Mouse (Mus musculus): Measurements from ENCODE around the gene Dpf3.

Gene Dpf3

DNA sequence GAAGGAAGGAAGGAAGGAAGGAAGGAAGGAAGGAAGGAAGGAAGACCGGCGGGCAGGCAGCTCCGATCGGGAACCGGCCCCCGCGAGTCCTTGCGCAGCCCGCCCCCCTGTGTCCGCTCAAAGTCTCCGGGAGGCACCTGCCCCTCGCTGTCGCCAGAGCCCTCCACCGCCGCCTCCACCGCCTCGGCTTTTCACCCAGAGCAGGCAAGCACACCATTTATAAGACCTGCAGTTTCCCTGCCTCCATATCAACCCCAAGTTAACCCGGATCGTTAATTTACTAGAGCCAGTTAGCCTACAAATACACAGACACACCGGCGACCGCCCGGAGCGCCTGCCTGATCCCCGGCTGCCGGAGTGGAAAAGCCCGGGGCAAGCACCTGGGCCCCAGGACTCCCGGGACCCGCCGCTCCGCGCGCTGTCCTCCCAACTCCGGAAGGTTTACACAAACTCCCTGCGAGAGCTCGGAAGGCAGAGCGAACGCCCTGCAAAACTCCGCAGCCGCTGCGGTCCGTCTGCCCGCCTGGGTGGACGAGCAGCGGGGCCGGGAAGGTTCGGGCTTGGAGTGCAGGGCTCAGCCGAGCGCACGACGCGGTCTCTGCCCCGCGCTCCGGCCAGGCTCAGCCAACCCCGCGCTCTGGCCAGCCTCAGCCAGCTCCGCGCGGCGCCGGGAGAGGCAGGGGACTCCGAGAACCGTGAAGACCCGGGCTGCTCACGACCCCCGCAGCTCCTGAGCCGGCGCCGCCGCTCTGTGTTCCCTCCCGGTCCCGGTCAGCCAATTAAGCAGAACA is 650 bp downstream of the Dpf3 start:
- no peak for TF ChIP-seq GATA4 (IDR thresholded peaks at IDR 0.05; ENCODE audit: insufficient replicate concordance, low read length)

DNA sequence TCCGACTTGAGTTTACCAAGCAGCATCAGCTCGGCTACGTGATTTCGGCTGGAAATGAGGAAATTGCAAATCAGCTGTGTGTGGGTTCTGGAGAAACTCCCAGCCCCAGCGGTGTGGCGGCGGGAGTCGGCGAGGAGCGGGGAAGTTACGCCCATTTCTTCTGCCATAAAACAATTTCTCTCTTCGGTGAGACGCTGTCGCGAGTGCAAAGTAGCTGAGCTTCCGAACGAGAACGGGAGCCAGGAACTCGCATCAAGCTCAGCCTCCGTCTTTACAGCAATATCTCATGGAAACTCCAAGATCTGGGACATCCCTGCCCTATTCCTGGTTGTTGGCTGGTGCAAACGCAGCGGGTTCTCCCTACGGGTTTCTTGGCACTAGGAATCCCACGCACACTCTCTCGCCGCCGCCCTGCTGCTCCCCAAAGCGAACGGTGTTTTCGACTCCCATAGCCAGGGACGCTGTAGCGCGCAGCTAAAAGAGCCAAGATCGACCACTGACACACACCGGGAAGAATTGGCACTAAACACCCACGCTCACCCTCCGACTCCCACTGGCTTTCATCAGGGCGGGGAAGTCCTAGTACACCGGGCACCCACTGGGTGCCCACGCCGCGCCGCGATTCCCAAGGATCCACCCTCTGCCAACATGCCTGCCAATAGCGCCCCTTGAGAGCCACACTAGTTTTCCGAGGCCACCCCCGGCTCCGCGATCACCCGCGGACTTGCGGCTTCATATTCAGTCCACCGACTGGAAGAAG is 1.4 kb downstream of the Dpf3 start:
- TF ChIP-seq GATA4 (IDR thresholded peaks at IDR 0.05; ENCODE audit: insufficient replicate concordance, low read length): no peak

DNA sequence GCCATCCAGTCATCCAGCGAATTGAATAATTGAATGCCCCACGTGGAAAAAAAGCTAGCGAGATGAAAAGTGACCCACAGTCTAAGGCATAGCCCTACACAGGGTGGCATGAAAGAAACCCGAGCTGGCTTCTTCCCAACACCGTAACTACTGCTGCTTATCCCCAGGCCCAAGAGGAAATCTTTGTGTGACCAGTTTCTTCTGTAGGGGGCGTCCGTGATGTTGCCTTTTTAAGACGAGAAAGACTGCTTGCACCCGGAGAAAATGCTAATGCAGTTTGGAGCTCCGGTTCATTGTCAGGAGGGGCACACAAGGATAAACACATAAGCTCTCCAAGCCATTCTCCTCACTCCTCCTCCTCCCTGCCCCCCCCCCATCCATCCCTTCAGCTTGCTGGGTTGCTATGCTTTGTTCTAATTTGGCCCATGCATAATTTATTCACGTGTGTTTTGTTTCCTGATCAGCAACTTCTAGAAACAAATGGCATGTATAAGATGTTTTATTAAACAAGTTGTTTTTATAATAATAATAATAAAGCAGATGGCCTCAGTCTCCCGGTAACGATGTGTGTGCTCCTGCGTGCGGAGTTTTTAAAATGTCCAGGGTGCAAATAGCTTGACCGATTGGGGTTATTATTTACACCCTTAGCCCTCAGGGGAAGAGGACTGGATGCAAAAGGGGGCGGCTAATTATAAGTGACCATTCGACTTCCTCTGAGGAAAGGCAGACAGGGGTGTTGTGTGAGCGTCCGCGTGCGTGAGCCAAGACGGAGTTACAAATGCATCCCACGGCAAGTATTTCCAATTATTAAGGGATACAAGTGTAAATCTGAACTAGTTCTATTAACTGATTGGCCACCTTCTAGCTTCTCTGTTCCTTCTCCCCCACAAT is 2.4 kb downstream of the Dpf3 start:
- TF ChIP-seq GATA4 (IDR thresholded peaks at IDR 0.05; ENCODE audit: insufficient replicate concordance, low read length): no peak

DNA sequence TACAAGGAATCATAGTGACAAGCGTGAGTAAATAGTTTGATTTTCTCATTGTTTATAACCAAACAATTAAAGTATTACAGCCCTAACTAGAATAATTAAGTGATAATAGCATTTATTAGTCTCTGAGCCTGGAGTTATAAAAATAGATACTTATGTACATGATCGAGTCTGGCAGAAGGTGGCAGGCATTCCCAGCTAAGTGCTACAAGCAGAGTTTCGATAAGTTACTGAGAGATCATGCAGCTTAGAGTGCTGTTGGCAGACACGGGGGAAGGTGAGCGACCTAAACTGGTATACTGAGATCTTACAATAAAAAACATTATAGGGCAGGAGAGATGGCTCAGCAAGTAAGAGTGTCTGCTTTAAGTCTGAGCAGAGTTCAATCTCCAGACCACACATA is 3.9 kb downstream of the Dpf3 start:
- no peak for TF ChIP-seq GATA4 (IDR thresholded peaks at IDR 0.05; ENCODE audit: insufficient replicate concordance, low read length)

DNA sequence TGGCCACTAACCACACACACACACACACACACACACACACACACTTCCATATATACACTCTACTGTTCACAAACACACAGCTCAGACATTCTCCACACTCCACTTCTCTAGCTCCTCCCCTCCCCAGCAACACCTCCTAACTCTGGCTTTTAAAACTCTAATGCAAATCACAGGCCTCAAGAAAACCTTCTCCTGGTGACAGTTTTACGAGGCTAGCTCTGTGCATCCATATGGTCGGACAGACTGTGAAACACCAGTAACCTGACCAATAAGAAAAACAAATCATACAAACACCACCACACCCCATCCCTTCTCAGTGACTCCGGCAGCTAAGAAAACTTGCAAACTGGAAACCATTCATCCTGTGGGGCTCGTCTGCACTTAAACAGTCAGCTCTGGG is 6.1 kb downstream of the Dpf3 start:
- no peak for TF ChIP-seq GATA4 (IDR thresholded peaks at IDR 0.05; ENCODE audit: insufficient replicate concordance, low read length)

DNA sequence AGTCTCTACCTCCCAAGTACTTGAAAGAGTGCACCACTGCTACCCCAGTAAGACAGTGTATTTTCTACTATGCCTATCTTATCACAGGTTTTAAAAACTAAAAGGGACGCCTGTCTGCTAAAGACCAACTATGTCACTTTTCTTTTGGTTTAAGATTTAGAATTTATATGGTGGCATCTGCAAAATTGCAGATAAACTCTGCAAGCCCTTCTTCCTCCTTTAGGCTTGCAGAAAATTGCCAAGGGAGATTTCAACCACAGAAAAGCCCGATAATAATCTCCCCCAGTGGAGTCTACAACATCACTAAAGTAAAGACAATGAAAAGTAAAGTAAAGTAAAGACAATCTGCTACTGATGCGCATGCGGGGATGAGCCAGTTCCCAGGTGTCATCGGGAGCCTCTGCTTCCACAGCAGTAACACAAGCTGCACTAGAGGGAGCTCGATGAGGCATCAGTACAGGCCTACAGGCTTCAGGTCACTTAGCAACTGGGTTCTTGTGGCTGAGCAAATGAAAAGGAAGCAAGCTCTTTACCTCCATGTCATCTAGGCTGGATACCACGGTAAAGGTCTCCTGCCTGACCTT is 7.6 kb downstream of the Dpf3 start:
- TF ChIP-seq GATA4 (IDR thresholded peaks at IDR 0.05; ENCODE audit: insufficient replicate concordance, low read length): no peak

DNA sequence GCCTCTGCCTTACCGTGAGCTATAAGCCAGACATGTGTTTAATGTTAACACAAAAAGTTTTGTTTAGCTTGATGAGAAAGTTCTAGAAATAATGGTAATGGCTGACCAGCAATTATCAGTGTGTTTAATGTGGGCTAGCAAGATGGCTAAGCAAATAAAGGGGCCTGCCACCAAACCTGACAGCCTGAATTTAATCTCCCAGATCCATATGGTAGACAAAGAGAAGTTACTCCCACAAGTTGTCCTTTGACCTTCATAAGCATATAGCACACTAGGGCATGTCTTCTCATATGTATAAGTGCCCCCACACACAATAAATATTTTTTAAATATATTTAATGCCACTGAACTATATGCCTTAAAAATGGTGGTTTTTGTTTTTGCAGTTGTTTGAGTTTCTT is 8.4 kb downstream of the Dpf3 start:
- TF ChIP-seq GATA4 (IDR thresholded peaks at IDR 0.05; ENCODE audit: insufficient replicate concordance, low read length): no peak

DNA sequence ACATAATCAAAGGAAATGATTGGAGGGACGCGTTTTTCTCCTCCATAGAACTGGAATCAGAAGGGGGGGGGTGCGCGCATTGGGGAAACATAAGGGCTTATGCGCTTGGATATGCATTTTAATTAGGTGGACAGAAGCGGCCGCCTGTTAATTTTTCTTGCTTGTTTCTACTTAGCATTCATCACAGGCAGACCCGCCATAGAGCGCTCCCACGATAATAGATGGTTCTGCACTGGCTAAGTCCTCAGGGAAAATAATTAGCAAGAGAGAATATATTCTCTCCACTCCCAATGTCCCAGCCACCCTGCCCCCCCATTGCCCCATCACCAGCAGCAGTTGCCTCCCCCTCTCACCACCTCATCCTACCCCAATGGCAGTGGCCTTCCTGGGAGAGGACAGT is 11.2 kb downstream of the Dpf3 start:
- TF ChIP-seq GATA4 (IDR thresholded peaks at IDR 0.05; ENCODE audit: insufficient replicate concordance, low read length): no peak

DNA sequence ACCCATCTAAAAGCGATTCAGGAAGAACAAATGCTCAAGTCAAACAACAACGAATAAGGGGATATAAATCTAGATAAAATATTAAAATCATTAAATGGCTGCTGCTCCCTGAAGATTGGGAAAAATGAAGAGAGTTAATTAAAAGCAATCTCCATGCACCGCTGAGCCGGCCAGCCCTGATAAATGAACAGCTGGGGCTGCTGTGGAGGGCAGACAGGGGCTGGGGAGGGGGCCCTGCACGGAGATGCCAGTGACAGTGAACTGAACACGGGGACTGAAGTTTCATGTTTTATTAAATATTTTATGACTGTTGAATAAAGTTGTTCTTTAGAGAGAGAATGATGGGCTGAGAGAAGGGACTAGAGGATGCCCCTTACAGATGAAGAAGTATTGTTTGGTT is 12.1 kb downstream of the Dpf3 start:
- no peak for TF ChIP-seq GATA4 (IDR thresholded peaks at IDR 0.05; ENCODE audit: insufficient replicate concordance, low read length)

DNA sequence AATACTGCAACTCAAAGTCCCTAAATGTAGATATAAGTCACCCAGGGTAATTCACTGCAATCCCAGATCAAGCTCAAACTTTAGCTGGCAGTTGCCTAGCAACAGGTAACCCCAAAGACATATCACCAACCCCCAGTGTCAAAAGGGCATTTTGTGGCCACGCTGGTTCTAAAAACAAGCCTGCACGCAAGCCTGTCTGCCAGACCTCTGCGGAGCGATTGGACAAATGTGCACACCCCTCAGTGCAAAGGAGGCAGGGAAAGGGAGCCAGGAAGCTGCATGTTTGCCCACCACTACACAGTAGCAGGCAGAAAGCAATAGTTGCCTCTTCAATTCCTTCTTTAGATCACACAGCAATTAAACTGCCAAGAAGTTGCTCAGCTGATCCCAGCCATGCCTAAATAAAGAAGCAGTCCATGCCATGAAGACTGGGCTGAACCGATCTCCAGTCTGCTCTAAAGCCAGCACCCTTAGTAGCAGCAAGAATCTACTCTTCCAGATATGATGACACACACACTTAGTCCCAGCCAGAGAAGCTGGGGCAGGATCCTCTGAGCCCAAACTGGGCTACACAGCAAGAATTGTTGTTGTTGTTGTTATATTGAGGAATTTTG is 13.4 kb downstream of the Dpf3 start:
- no peak for TF ChIP-seq GATA4 (IDR thresholded peaks at IDR 0.05; ENCODE audit: insufficient replicate concordance, low read length)

DNA sequence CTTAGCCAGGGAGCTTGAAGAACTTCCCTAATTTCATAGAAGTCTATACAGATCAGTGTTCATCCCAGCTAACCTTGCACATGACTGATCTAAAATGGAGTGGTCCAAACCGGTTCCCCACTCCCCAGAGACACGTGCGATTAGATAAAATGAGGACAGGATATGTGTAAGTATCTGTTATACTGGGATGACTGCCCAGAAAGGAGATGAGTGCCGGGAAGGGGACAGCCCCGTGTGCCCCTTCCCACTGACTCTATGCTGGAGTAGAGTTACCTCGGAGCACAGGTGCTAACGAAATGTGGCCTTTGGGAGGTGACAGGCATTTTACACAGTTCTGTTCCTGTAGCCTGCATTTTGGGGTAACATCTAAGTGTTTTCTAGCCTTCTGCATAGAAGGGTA is 15.8 kb downstream of the Dpf3 start:
- no peak for TF ChIP-seq GATA4 (IDR thresholded peaks at IDR 0.05; ENCODE audit: insufficient replicate concordance, low read length)

DNA sequence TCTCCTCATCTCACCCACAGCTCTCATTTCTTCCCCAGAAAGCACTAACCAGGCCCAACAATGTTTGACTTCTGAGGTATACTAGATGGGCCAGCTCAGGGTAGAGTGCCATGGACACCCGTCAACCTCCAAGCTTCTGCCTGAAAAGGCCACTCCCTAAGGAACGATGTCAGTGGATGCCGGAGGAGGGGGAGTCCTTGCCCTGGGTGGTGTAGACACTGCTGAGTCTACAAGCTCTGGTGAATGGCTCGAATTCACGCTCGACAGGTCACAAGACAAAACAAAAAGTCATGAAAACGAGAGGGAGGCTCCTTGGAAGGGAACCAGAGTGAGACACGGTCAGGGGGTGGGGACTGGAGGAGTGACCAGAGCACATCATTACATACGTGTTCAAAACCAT is 17.4 kb downstream of the Dpf3 start:
- TF ChIP-seq GATA4 (IDR thresholded peaks at IDR 0.05; ENCODE audit: insufficient replicate concordance, low read length): no peak

DNA sequence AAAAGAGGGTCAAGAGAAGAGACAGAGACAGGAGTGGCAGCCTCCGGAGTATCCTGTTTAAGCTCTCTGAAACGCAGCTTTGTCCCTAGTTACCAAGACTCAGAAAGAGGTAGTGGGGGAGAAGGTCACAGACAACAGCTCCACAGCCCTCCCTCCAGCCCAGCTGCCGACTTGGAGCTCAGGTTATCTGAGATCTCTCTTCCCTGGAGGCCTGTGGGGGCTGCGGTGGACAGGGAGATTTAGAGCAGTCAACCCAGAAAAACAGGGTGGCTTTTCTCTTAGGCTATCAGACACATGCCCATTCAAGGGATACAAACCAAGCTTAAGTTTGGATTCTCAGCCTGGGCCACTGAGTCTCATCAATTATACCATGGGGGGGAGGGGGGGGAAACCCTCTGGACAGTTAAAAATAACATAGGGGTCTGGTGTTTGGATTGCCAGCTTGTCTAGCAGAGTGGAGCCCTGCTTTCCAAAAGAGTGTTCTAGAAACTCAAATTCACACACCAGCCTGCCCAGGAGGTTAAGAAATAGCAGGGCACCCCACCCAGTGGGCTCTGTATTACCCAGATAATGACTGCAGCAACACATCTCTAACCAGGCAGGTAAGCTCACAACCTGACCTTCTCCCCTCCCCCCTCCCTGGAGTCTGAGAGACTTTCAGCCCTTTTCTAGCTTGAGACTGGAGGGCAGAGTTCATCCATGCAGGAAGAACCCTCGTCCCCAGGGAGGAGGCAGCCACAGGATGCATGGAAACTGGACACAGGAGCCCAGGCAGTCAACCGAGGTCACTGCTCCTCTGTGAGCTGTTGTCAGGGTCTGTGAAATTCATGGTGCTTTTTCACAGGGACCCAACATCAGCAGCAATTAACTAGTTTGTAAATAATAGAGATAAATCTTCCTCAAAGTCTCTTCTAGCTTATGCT is 20.7 kb downstream of the Dpf3 start:
- TF ChIP-seq GATA4 (IDR thresholded peaks at IDR 0.05; ENCODE audit: insufficient replicate concordance, low read length): no peak

DNA sequence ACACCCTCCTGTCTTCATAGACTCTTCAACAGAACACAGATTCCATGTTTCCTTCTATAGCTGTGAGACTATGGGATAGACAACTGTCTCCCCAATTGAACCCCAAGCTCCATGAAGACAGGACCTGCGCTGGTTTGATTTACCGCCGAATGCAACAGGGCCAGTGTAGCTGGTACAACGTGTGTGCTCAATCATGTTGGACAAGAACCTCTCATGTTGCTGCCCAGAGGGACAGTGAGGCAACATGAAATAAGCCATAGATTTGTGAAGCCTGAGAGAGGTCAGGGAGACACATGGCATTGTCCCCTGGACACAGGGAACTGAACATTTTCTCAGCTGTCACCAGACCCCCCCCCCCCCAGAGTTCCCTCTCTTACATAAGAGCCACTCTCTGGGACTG is 21.5 kb downstream of the Dpf3 start:
- no peak for TF ChIP-seq GATA4 (IDR thresholded peaks at IDR 0.05; ENCODE audit: insufficient replicate concordance, low read length)
